Mouse (Mus musculus): ENCODE measurements at regions not wholly inside any gene's neighbourhood (a gene's known extent, or its start where the extent isn't known, plus 50 kb on each side); places are given as distances from the start of the nearest gene placed in this dataset.

GRCm38 (mm10) chr8:128009393-128010010 is 348.9 kb upstream of the Nrp1 start:
- Histone ChIP-seq H3K4me3 (replicated peaks) (no peak overlapping the region), H3K9me3 (no peaks in the 10 kb centered on the region), H3K4me2 (replicated peaks) (no peak overlapping the region), H3K27me3 (no peaks in the 10 kb centered on the region), H3K9ac (replicated peaks) (no peak overlapping the region), H3K4me1 (replicated peaks) (peaks cover 1% of the 10 kb centered on the region; the same call in 1 of the 2 replicates), H3K36me3 (no peaks in the 10 kb centered on the region), H3K27ac (no peak overlapping the region)
- ATAC-seq: no peak
- WGBS: 89% methylated on average over 6 of the region's 6 CpGs

GRCm38 (mm10) chr8:128017171-128017570 is 341.2 kb upstream of the Nrp1 start:
- H3K36me3 ChIP-seq: no peaks in the 10 kb centered on the region
- H3K27me3 ChIP-seq: 0 out of 2 replicates have a peak, but pooled peaks cover 3% of the 10 kb centered on the region
- H3K9ac ChIP-seq (replicated peaks): no peak overlapping the region
- no peaks in the 10 kb centered on the region for H3K4me1 ChIP-seq (replicated peaks)
- no peaks in the 10 kb centered on the region for H3K9me3 ChIP-seq
- WGBS: 63% methylated on average over 8 of the region's 8 CpGs
- H3K4me2 ChIP-seq (replicated peaks): no peak overlapping the region
- no peak overlapping the region for H3K27ac ChIP-seq
- ATAC-seq: no peak
- H3K4me3 ChIP-seq (replicated peaks): no peak overlapping the region

GRCm38 (mm10) chr8:128023661-128024060 is 334.7 kb upstream of the Nrp1 start:
- no peak overlapping the region for H3K9ac ChIP-seq (replicated peaks)
- no peak for ATAC-seq
- H3K27ac ChIP-seq: no peak overlapping the region
- H3K4me2 ChIP-seq (replicated peaks): no peak overlapping the region
- H3K27me3 ChIP-seq: no peaks in the 10 kb centered on the region
- WGBS: 70% methylated on average over 2 of the region's 2 CpGs
- no peaks in the 10 kb centered on the region for H3K9me3 ChIP-seq
- peaks cover 21% of the 10 kb centered on the region for H3K4me1 ChIP-seq (replicated peaks)
- H3K4me3 ChIP-seq (replicated peaks): no peak overlapping the region
- no peaks in the 10 kb centered on the region for H3K36me3 ChIP-seq

GRCm38 (mm10) chr8:128024774-128025222 is 333.6 kb upstream of the Nrp1 start:
- H3K9me3 ChIP-seq: no peaks in the 10 kb centered on the region
- H3K4me1 ChIP-seq (replicated peaks): peaks cover 21% of the 10 kb centered on the region
- WGBS: 23% methylated on average over 2 of the region's 2 CpGs
- H3K36me3 ChIP-seq: no peaks in the 10 kb centered on the region
- H3K9ac ChIP-seq (replicated peaks): no peak overlapping the region
- no peak overlapping the region for H3K4me2 ChIP-seq (replicated peaks)
- no peak overlapping the region for H3K4me3 ChIP-seq (replicated peaks)
- ATAC-seq: peak; percentile 87
- no peaks in the 10 kb centered on the region for H3K27me3 ChIP-seq
- H3K27ac ChIP-seq: peak overlapping the region; percentile 73

GRCm38 (mm10) chr8:128025251-128025856 is 333.1 kb upstream of the Nrp1 start:
- H3K9ac ChIP-seq (replicated peaks): no peak overlapping the region
- 43% methylated on average over 7 of the region's 7 CpGs for WGBS
- ATAC-seq: peak; percentile 82

GRCm38 (mm10) chr8:128026981-128027380 is 331.4 kb upstream of the Nrp1 start:
- no peaks in the 10 kb centered on the region for H3K9me3 ChIP-seq
- no peaks in the 10 kb centered on the region for H3K36me3 ChIP-seq
- H3K27ac ChIP-seq: no peak overlapping the region
- WGBS: 68% methylated on average over 2 of the region's 2 CpGs
- H3K4me1 ChIP-seq (replicated peaks): peaks cover 21% of the 10 kb centered on the region
- no peaks in the 10 kb centered on the region for H3K27me3 ChIP-seq
- H3K9ac ChIP-seq (replicated peaks): no peak overlapping the region
- no peak overlapping the region for H3K4me3 ChIP-seq (replicated peaks)
- ATAC-seq: no peak
- H3K4me2 ChIP-seq (replicated peaks): no peak overlapping the region

More at GRCm38 (mm10) chr8:128025251-128025856, 333.1 kb upstream of the Nrp1 start:
- no peaks in the 10 kb centered on the region for H3K27me3 ChIP-seq
- no peaks in the 10 kb centered on the region for H3K36me3 ChIP-seq
- H3K4me3 ChIP-seq (replicated peaks): no peak overlapping the region
- H3K27ac ChIP-seq: peak overlapping the region; percentile 73
- no peaks in the 10 kb centered on the region for H3K9me3 ChIP-seq
- no peak overlapping the region for H3K4me2 ChIP-seq (replicated peaks)
- peaks cover 21% of the 10 kb centered on the region for H3K4me1 ChIP-seq (replicated peaks)

GRCm38 (mm10) chr8:128030335-128031280 is 327.8 kb upstream of the Nrp1 start:
- no peak overlapping the region for H3K4me2 ChIP-seq (replicated peaks)
- H3K9ac ChIP-seq (replicated peaks): no peak overlapping the region
- H3K27ac ChIP-seq: no peak overlapping the region
- H3K36me3 ChIP-seq: no peaks in the 10 kb centered on the region
- ATAC-seq: no peak
- no peaks in the 10 kb centered on the region for H3K27me3 ChIP-seq
- no peak overlapping the region for H3K4me3 ChIP-seq (replicated peaks)
- peaks cover 4% of the 10 kb centered on the region for H3K4me1 ChIP-seq (replicated peaks)
- H3K9me3 ChIP-seq: no peaks in the 10 kb centered on the region
- WGBS: 78% methylated on average over 24 of the region's 24 CpGs

GRCm38 (mm10) chr8:128034127-128034526 is 324.3 kb upstream of the Nrp1 start:
- Histone ChIP-seq H3K4me3 (replicated peaks) (no peak overlapping the region), H3K4me1 (replicated peaks) (no peaks in the 10 kb centered on the region), H3K27ac (no peak overlapping the region), H3K9ac (replicated peaks) (no peak overlapping the region), H3K36me3 (no peaks in the 10 kb centered on the region), H3K4me2 (replicated peaks) (no peak overlapping the region), H3K9me3 (no peaks in the 10 kb centered on the region), H3K27me3 (no peaks in the 10 kb centered on the region)
- ATAC-seq: no peak
- WGBS: 89% methylated on average over 6 of the region's 6 CpGs

GRCm38 (mm10) chr8:128035672-128036071 is 322.7 kb upstream of the Nrp1 start:
- Histone ChIP-seq H3K27me3 (no peaks in the 10 kb centered on the region), H3K4me1 (replicated peaks) (no peaks in the 10 kb centered on the region), H3K4me3 (replicated peaks) (no peak overlapping the region), H3K27ac (no peak overlapping the region), H3K9me3 (no peaks in the 10 kb centered on the region), H3K36me3 (no peaks in the 10 kb centered on the region), H3K9ac (replicated peaks) (no peak overlapping the region), H3K4me2 (replicated peaks) (no peak overlapping the region)
- no peak for ATAC-seq
- WGBS: 72% methylated on average over 3 of the region's 3 CpGs

- no peaks in the 10 kb centered on the region for H3K36me3 ChIP-seq
- no peak overlapping the region for H3K27ac ChIP-seq
- no peak overlapping the region for H3K9ac ChIP-seq (replicated peaks)
- H3K27me3 ChIP-seq: no peaks in the 10 kb centered on the region
- peaks cover 6% of the 10 kb centered on the region; the same call in 1 of the 2 replicates for H3K9me3 ChIP-seq
- H3K4me1 ChIP-seq (replicated peaks): peaks cover 9% of the 10 kb centered on the region; the same call in 1 of the 2 replicates
- WGBS: 84% methylated on average over 6 of the region's 6 CpGs
- no peak overlapping the region for H3K4me2 ChIP-seq (replicated peaks)
- no peak overlapping the region for H3K4me3 ChIP-seq (replicated peaks)
- no peak for ATAC-seq
Measured at GRCm38 (mm10) chr8:128039341-128040064, 318.9 kb upstream of the Nrp1 start.

GRCm38 (mm10) chr8:128042877-128043276 is 315.5 kb upstream of the Nrp1 start:
- WGBS: 56% methylated on average over 2 of the region's 2 CpGs
- ATAC-seq: no peak
- H3K9me3 ChIP-seq: peaks cover 6% of the 10 kb centered on the region; the same call in 1 of the 2 replicates

More at GRCm38 (mm10) chr8:128042877-128043276, 315.5 kb upstream of the Nrp1 start:
- Histone ChIP-seq H3K4me1 (replicated peaks) (peaks cover 9% of the 10 kb centered on the region; the same call in 1 of the 2 replicates), H3K36me3 (no peaks in the 10 kb centered on the region), H3K27me3 (no peaks in the 10 kb centered on the region), H3K4me3 (replicated peaks) (no peak overlapping the region), H3K9ac (replicated peaks) (no peak overlapping the region), H3K27ac (no peak overlapping the region), H3K4me2 (replicated peaks) (no peak overlapping the region)

Measured in midbrain, embryonic 13.5 days (tissue).